Mouse (Mus musculus) erythroblast, embryonic 14.5 days (primary cell): Measurements from ENCODE around the gene Nipal1. TPM values are rescaled to one million over a fixed set of nuclear protein-coding genes. Genes with fewer than 3 reads are reported as not detected.

Experiments
- H3K27me3 ChIP-seq: 2 replicates; pipeline ENCODE4 v1.6.1; 2012; ENCODE audit warnings: inconsistent platforms; ENCODE audit not compliant: control insufficient read depth
- H3K36me3 ChIP-seq: 2 replicates; pipeline ENCODE4 v1.6.1; 2012; ENCODE audit warnings: mild to moderate bottlenecking, inconsistent platforms; ENCODE audit not compliant: control insufficient read depth
- H3K4me1 ChIP-seq: 2 replicates; pipeline ENCODE4 v1.6.1; 2012; ENCODE audit warnings: inconsistent platforms; ENCODE audit not compliant: control insufficient read depth
- H3K4me3 ChIP-seq: replicated peaks from 2 replicates; pipeline ENCODE3; 2012; ENCODE audit warnings: moderate library complexity, mild to moderate bottlenecking, inconsistent platforms
- H3K9me3 ChIP-seq: 2 replicates; pipeline ENCODE4 v1.6.1; 2012; ENCODE audit warnings: low read length, inconsistent platforms, mixed read lengths; ENCODE audit not compliant: control insufficient read depth
- GATA1 ChIP-seq: IDR thresholded peaks from 2 replicates; pipeline ENCODE4 v1.6.1; 2012; ENCODE audit warnings: low read length, inconsistent platforms, mixed read lengths
- TAL1 ChIP-seq: IDR thresholded peaks from 3 replicates; pipeline ENCODE4 v1.6.1; 2012; ENCODE audit warnings: low read length, inconsistent platforms, mixed read lengths
- polyA plus RNA-seq: library from polyadenylated mRNA; stranded (reverse); fragments of >175 nt; gene quantifications from 2 replicates; pipeline ENCODE4 v1.2.3, GENCODE M21; 2012

Nipal1 gene
- polyA plus RNA-seq, 1 experiment = 0.01 TPM

- TF ChIP-seq TAL1 (no peak), GATA1 (no peak)
- Histone ChIP-seq H3K4me3 (no peak overlapping the region), H3K27me3 (no peaks in the 10 kb centered on the region), H3K4me1 (no peaks in the 10 kb centered on the region), H3K36me3 (no peaks in the 10 kb centered on the region), H3K9me3 (no peaks in the 10 kb centered on the region)
Measured at GRCm38 (mm10) chr5:72709451-72709850, 61.9 kb downstream of the Nipal1 start.

- TF ChIP-seq TAL1 = no peak
- no peak for TF ChIP-seq GATA1
- Histone ChIP-seq H3K4me1 (no peaks in the 10 kb centered on the region), H3K4me3 (no peak overlapping the region), H3K27me3 (no peaks in the 10 kb centered on the region), H3K9me3 (no peaks in the 10 kb centered on the region), H3K36me3 (no peaks in the 10 kb centered on the region)
Measured at GRCm38 (mm10) chr5:72709976-72710375, 62.4 kb downstream of the Nipal1 start.

GRCm38 (mm10) chr5:72710572-72711278 is 63.1 kb downstream of the Nipal1 start:
- H3K36me3 ChIP-seq = no peaks in the 10 kb centered on the region
- no peaks in the 10 kb centered on the region for H3K27me3 ChIP-seq
- TF ChIP-seq GATA1 (no peak), TAL1 (no peak)
- H3K9me3 ChIP-seq = no peaks in the 10 kb centered on the region
- no peak overlapping the region for H3K4me3 ChIP-seq
- no peaks in the 10 kb centered on the region for H3K4me1 ChIP-seq

GRCm38 (mm10) chr5:72720587-72720986 is 73.0 kb downstream of the Nipal1 start:
- H3K36me3 ChIP-seq = no peaks in the 10 kb centered on the region
- no peaks in the 10 kb centered on the region for H3K4me1 ChIP-seq
- no peak overlapping the region for H3K4me3 ChIP-seq
- TF ChIP-seq GATA1 (no peak), TAL1 (no peak)
- H3K9me3 ChIP-seq = no peaks in the 10 kb centered on the region
- H3K27me3 ChIP-seq = no peaks in the 10 kb centered on the region

Other genes with a start within 250 kb of the Nipal1 start
- not detected in 2 replicates for gene Corin, start 143.3 kb upstream of the Nipal1 start, polyA plus RNA-seq
- 0.16 and 0.24 TPM in 2 replicates for gene Nfxl1, start 88.1 kb upstream of the Nipal1 start, polyA plus RNA-seq
- not detected in 2 replicates for gene Zar1, start 66.5 kb upstream of the Nipal1 start, polyA plus RNA-seq
- gene Gm5868, start 60.2 kb upstream of the Nipal1 start, polyA plus RNA-seq = not detected in 2 replicates
- not detected in 2 replicates for gene Cnga1, start 3.5 kb upstream of the Nipal1 start, polyA plus RNA-seq
- gene Txk, start 105.0 kb downstream of the Nipal1 start, polyA plus RNA-seq = not detected in 2 replicates
- gene Tec, start 220.7 kb downstream of the Nipal1 start, polyA plus RNA-seq = not detected in 2 replicates